Mouse (Mus musculus) lung, adult 10 weeks (tissue): Measurements from ENCODE around the gene Degs1. TPM values are rescaled to one million over a fixed set of nuclear protein-coding genes. Genes with fewer than 3 reads are reported as not detected.

ENCODE experiments used
- polyA plus RNA-seq: library from polyadenylated mRNA; stranded (reverse); fragments of 350-450 nt; fragmentation: Illumina TruSeq; extraction: RNeasy Lipid Tissue Mini Kit (QIAGEN cat#74804); gene quantifications from one replicate; pipeline ENCODE4 v1.2.3, GENCODE M21; 2014; ENCODE audit warnings: low read depth, low replicate concordance; ENCODE audit not compliant: insufficient read depth

Degs1 gene
- 90.4 TPM for polyA plus RNA-seq

DNA sequence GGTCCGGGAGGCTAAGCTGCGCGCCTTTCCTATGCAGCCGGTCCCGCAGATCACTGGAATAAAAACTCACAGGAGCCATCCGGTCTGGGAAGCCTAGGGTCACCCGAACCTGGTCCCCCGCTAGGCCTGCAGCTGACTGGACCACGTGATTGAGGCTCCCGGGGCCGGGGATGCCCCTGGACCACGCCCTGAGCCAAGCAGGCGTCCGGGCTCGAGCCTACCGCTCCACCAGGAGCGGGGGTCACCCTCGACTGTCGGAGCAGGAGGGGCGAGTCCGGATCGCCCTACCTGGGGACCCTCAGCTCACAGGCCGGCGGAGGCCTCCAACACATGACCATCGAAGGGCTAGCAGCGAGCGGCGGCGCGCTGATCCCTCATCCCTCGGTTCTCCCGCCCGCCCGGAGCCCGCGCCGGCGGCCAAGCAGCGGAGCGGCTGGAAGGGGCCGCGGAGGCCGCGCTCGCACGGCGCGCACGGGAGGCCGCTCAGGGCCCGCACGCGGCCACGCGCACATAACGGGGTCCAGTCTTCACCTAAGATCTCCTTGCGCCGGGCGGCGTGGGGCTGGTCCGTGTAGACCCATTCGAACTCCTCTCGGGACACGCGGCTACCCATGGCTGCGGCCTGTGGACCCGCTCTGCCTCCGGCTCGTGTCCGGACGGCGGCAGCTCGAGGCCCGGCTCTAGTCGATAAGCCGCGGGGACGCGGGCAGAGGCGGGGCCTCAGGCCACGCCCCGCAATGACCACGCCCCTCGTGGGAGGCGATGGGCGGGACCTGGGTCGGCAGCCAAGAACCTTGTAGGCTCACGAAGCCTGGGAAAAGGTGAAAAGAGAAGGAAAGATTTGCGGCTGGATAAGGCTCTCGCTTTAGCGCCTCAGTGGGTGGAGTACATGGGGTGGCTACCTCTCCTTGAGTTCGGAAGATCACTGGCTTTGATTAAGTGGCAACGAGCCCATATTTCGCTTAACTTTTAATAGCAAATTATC, at the start of gene Degs1:
Gene Degs1 (minus strand): TSS at position 714 of the 985 bp plus-strand sequence.

Other genes with a start within 250 kb of the Degs1 start
- gene Srp9, start 158.1 kb downstream of the Degs1 start, polyA plus RNA-seq: 99.7 TPM
- gene Vmn1r1, start 118.3 kb downstream of the Degs1 start, polyA plus RNA-seq: not detected
- 10.8 TPM for gene Fbxo28, start 58.8 kb upstream of the Degs1 start, polyA plus RNA-seq
- 25.8 TPM for gene Trp53bp2, start 126.4 kb upstream of the Degs1 start, polyA plus RNA-seq
- 80.4 TPM for gene Capn2, start 234.8 kb upstream of the Degs1 start, polyA plus RNA-seq